Mouse (Mus musculus) regulatory T cell (primary cell): ENCODE results near the gene Iqgap1.

Experiments
- in situ Hi-C: fragments of 300-600 bp; cut with MboI, MseI; formaldehyde crosslinking; loops from one replicate; pipeline ENCODE4 v1.15.1; 2025; ENCODE audit warnings: high pct_unique_total_duplicates

The Iqgap1 gene

DNA sequence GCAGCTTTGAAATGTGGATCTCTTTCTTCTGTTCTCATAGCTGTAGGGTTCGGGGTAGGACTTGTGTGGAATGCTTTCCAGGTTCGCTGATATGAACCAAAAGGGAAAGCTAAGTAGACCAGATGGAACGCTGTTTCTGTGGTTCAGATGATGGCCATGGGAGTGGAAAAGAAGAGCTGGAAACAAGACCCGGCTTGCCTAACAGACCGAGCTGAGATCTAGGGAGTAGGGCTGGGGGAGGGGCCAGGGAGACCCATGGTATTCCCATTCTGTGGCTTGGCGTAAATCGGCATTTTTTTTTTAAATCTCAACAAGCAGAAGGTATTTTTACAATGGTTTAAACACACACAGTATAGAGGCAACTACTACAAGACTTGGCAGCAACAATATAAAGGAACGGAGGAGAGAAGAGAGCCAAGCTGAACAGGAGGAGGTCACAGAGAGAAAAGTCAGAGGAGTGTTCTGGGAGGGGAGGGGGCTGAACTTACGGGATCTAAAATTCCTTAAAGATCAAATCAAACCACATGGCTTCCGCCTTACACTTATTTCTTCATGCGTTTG lies at the start of gene Iqgap1:
Gene Iqgap1, minus strand, starts transcription at position 132 of the 561 bp plus-strand sequence.
- in situ Hi-C loops = no loop called here

- in situ Hi-C loops = no loop called here
Observed at GRCm38 (mm10) chr7:80873631-80874030, 47.9 kb upstream of the Iqgap1 start.

DNA sequence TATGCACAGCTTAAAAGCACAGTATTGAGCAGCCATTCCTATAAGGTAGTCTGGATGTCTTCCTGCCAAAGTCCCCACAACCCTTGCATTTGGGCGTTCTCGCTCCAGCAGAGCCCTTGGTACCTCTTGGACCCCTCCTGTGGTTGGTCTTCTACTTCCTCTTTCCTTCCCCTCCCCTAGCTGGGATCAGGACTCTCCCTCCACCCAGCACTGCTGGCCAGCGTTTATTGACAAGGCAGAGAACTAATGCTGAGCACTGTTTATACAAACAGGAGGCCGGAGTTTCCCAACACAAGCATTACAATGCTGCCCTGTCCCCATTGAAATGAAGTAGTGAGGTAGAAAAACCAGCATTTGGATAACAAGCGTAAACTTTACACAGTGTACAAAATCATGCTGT lies 47.3 kb upstream of the Iqgap1 start:
- in situ Hi-C loops = no loop called here

DNA sequence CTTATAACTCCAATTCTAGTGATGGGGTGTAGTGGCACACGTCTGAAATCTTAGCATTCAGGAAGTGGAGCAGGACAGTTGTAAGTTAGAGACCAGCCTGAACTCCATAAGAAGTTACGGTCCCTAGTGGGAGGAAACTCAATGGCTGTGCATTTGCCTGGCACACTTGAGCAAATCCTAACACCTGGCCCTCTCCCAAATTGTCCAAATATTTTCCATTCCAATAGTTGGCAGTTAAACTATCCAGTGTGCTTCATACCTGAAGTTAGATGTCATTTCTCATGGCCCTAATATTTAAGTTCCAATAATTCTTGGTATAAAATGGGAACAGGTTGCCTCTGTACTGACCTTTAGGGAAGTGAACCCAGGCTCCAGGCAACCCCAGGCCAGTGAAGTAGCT lies 42.9 kb upstream of the Iqgap1 start:
- in situ Hi-C loops = no loop called here

DNA sequence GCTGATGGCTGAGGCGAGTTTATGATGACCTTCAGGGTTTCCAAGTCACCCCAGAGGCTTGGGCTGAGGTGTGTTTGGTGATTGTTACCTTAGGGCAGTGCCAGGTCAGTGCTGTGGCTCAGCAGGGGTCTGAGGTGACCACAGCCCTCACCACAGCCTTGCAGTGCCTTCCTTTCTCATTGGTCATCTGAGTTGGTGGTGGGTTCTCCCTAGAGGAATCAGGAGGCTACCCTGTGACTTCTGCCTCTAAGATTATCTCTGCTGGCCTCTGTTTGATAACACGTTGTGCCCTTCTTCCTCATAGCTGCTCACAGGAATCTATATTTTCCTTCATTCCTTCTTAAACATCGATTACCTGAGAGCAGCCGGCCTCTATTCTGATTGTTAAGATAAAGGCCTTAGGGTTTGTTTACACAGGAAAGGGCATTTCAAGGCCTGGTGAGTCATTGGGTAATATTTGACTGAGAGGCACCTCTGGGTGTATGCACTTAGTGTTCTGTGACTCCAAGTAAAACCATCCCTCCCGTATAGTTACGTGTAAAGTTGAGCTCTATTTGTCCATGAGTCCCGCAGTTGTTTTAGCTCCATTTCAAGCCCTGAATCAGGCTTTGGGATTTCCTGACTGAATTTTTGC lies 40.9 kb upstream of the Iqgap1 start:
- in situ Hi-C loops = no loop called here

GRCm38 (mm10) chr7:80865521-80865920 lies 39.7 kb upstream of the Iqgap1 start:
- in situ Hi-C loops = no loop called here

- in situ Hi-C loops = no loop called here
Observed at GRCm38 (mm10) chr7:80864831-80865230, 39.1 kb upstream of the Iqgap1 start.

DNA sequence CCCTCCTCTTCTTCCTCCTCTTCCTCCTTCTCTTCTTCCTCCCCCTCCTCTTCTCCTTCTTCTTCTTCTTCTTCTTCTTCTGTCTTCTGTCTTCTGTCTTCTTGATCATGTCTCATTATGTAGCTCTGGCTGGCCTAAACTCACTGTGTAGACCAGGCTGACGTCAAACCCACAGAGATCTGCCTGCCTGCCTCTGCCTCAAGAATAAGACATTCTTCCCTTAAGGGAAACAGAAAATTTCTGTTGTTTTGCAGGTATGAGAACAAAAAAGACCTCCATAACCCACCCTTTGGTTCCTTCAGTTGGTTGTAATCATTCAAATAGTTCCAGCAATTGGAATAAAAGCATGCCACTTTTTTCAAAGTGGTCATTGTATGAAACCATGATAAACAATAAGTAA lies 38.4 kb upstream of the Iqgap1 start:
- in situ Hi-C loops = no loop called here

GRCm38 (mm10) chr7:80863520-80863919 lies 37.7 kb upstream of the Iqgap1 start:
- in situ Hi-C loops = no loop called here

- in situ Hi-C loops = no loop called here
Observed at GRCm38 (mm10) chr7:80862475-80862874, 36.7 kb upstream of the Iqgap1 start.

- in situ Hi-C loops = no loop called here
Observed at GRCm38 (mm10) chr7:80860729-80861274, 35.0 kb upstream of the Iqgap1 start, which contains the start of gene Zscan2. Gene Zscan2 (plus strand): TSS chr7:80860920.

DNA sequence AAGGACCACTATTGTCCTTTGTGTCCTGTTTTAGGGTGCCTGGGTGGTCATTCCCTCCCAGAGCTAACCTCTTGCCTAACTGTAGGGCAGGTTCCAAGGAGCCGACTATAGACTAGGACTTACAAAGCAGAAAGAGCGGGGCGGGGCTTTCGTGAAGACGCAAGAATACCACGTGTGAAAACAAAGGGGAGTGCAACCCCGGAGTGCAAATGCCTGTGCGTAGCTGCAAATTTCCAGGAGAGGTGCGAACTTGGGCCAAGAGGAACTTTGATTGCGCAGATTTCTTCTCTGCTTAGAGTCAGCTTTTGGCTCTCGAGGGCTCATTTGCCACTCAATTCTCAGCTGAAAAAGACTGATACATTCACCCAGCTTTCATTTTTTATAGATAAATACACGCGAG lies 34.5 kb upstream of the Iqgap1 start:
- in situ Hi-C loops = no loop called here

DNA sequence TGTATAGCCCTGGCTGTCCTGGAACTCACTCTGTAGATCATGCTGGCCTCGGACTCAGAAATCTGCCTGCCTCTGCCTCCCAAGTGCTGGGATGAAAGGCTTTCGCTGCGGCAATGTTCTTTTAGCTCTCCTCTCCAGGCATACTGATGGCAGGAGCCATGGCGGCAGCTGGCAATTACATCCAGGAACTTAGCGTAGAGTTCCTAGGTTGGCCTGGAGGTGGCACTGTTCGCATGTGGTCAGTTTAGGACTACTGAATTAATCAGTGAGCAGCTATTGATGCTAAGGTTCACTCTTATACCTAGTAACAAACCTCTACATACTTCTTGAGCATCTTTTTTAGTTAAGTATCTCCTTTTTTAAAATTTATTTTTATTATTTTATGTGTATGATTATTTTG lies 31.4 kb upstream of the Iqgap1 start:
- in situ Hi-C loops = no loop called here

DNA sequence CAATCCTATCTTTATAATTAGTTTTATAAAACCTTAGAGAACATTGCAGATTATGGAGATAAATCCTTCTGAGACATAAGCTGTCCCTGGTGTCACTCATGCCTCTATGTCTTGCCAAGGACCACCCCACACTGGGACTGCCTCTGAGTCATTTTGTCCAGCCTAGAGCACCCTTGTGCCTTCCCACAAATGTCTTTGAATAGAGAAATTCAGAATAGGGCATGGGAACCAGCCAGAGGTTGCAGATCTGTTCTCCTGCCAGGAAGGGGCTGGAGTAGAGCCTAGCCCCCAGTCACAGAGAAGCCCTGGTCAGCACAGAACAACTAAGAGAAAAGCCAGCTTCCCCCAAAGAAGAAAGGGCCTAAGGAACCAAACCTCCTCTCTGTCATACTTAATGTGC lies 29.5 kb upstream of the Iqgap1 start:
- in situ Hi-C loops = no loop called here

- in situ Hi-C loops = loop anchor here (5.0 kb wide), 1 partner anchor 116 kb away; no protein-coding TSS in a partner anchor
Observed at GRCm38 (mm10) chr7:80853218-80853617, 27.4 kb upstream of the Iqgap1 start.

GRCm38 (mm10) chr7:80850520-80850919 lies 24.7 kb upstream of the Iqgap1 start:
- in situ Hi-C loops = loop anchor here (5.0 kb wide), 1 partner anchor 113 kb away; no protein-coding TSS in a partner anchor

DNA sequence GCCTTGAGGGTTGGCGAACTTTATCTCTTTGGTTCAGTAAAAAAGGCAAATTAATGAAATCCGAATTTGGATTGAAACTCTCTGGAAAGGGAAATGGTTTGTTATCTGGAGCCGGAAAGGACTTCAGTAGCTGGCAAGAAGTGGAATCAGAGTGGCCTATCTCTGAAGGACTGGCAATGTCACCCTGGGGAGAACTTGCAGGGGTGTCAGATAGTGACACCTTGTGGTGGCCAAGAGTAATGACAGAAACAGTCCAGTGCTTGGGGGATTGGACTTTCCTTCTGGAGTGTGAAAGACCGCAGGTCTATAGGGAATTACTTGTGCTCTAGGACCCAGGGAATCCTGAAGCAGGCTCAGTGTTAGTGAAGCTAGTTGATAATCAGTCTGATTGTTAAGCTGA lies 23.9 kb upstream of the Iqgap1 start:
- in situ Hi-C loops = loop anchor here (5.0 kb wide), 1 partner anchor 112 kb away; no protein-coding TSS in a partner anchor

GRCm38 (mm10) chr7:80849267-80849666 lies 23.5 kb upstream of the Iqgap1 start:
- in situ Hi-C loops = no loop called here

GRCm38 (mm10) chr7:80846709-80847108 lies 20.9 kb upstream of the Iqgap1 start:
- in situ Hi-C loops = no loop called here

GRCm38 (mm10) chr7:80846280-80846678 lies 20.5 kb upstream of the Iqgap1 start:
- in situ Hi-C loops = no loop called here

DNA sequence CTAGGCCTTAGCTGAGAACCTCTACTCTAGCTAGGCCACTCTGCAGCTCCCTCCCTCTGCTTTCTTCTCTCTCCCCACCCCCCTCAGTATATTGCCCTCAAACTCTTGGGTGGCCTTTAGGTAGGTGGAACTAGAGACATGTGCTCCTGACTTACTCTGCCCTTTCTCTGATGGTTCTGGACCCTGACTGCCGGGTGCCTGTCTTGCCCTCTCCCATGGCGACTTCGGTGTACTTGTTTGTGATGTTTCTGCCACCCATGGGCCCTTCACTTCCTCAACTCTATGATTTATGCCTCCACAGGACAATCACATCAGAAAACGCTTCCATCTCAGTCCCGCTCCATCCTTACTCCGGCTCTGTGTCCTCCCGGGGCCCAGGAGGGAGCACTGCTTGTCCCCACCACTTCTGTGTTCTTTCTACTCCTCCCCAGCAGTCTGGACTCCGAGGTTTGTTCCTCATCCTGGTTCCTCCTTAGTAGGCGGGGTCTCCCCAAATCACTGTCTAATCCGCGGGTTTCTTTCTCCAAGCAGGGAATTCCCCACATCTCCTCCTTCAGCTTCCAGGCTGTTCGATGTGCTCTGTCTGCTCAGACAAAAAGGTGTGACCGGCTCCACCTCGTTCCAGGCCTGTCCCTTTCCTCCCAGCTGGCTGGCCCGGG lies 20.0 kb upstream of the Iqgap1 start:
- in situ Hi-C loops = no loop called here

- in situ Hi-C loops = loop anchor here (5.0 kb wide), 1 partner anchor 47 kb away; no protein-coding TSS in a partner anchor
Observed at GRCm38 (mm10) chr7:80844691-80845090, 18.9 kb upstream of the Iqgap1 start.
